Mouse (Mus musculus) frontal cortex, postnatal 14 days (tissue): ENCODE measurements at regions not wholly inside any gene's neighbourhood (a gene's known extent, or its start where the extent isn't known, plus 50 kb on each side); places are given as distances from the start of the nearest gene placed in this dataset.

Source experiments
- DNase-seq, 2 experiments: peaks; one replicate each; pipeline ENCODE4 v3.0.0; 2022; ENCODE audit warnings: low spot score in 2 of 2

DNA sequence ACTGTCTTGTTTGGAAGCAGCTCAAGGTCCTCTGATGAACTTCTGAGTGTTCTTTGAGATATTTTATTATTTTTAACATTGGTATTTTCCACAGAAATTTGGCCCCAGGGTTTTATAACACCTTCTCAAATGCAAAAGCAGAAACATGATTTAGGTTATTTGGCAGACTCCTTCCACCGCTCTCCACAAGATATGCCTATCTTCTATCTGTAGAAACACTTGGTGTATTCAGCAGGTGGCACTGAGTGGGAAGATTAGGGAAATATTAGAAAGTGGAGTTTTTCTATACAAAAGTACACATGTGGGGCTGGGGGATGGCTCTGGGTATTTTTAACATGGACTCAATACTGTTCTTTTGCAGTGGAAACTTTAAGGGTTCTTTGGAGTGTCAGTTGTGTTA lies 475.3 kb downstream of the Dach1 start:
- no peak for DNase-seq

DNA sequence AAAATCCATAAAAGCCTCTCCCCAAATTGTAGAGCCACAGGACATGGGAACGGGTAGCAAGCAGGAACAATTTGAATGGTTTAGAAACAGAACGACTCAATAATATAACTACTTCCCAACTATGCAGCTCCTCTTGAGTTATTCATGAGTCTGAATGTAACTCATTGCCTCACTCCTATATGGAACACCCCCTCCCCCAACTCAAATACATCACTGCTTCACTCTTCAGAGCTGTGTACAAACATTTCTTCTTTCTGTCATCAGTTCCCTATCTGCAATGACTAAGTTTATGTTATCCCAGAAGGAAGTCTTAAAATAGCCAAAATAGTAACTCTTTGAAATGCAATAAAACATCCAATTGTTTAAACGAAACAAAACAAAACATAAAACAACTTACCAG lies 484.9 kb downstream of the Dach1 start:
- no peak for DNase-seq

- DNase-seq = no peak
Measured at GRCm38 (mm10) chr14:97667806-97668205, 501.8 kb downstream of the Dach1 start.

GRCm38 (mm10) chr14:97638187-97638792 lies 531.3 kb downstream of the Dach1 start:
- DNase-seq = no peak

DNA sequence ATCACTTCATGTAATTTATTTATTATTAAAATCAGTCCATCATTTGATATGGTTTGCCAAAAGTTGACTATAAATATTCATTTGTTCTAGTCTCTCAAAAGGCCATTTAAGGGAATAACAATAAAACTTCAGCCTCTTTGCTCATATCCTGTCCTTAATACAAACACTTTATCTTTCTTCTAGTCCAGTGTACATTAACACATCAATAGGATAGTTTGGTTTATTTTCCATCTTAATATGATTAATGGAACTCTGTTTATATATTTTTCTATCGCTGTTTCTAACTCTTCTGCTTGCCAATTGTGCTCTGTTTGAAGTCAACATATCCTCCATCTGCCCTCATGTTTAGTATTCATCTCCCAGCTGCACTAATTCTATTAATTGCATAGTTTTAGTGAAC lies 558.1 kb downstream of the Dach1 start:
- no peak for DNase-seq

- DNase-seq = no peak
Measured at GRCm38 (mm10) chr14:97596694-97597093, 572.9 kb downstream of the Dach1 start.

DNA sequence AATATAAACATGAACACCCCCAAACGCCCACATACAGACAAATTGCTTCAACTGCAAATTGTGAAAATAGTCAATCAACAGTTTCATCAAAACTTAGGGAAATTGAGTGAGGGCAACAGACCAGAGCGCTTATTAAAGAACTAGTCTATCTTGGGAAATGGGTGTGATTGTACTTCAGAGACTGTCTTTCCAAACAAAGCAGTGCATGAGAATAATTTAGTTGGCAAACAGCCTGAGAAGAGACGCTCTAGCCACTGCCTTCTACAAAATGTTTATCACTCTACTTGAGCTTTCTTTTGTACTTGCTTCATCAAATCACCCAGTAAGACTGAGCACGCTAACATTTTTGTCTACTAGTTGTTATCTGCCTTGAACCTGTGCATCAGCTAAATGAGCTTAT lies 581.0 kb downstream of the Dach1 start:
- DNase-seq = no peak

DNA sequence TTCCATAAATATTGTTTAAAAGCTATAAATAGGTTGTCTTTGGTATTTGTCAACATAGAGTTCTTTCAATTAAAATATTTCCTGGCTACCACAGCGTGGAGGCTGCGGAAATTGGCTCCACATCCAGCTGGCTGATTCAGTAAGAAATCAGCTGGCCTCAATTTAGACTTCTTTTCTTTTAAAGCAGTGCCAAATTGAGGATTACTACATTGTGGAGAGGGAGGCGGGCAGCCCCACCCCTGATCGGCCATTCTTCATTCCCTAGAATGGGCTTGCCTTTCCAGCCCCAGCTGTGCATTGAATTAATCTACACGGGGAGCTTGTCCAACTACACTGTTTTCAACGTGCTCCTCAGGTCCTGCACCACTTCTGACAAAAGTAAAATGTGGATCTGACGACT lies 581.4 kb downstream of the Dach1 start:
- DNase-seq = peak; percentile 30

- DNase-seq = no peak
Measured at GRCm38 (mm10) chr14:97586962-97587361, 582.6 kb downstream of the Dach1 start.

GRCm38 (mm10) chr14:97570274-97570673 lies 599.3 kb downstream of the Dach1 start:
- no peak for DNase-seq

DNA sequence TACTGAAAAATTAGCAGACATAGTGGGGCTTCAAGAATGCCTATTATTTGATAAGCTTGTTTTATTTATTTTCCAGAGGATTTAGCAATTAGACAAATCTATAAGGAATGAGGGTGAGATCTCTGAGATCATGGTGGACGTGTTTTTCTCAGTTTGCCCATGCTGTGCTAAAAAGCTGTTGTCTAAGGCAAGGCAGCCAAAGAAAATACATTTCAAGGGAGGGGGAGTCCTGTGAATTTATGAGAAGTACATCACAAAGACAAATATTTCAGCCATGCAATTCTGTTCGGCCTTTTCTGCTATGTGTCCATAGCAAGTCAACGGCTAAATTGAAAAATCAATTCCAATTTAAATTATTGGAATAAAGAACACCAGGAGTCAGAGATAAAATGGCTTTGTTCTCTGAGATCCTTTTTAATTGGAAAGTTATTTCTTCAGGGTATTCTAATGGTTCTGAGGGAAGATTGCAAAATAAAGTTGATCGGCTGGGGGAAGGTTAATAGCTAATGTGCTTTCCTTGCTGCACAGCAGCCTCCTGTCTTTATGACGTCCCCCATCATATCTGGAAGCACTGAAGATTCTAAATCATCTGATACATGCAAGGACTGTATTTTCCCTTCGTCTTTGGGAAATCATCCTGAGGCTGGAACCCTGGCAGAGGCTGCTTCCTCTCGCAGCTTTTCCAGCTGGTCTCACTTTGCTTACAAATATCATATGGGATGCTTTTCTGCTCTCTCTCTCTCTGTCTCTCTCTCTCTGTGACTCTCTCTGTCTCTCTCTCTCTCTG lies 609.3 kb downstream of the Dach1 start:
- no peak for DNase-seq

DNA sequence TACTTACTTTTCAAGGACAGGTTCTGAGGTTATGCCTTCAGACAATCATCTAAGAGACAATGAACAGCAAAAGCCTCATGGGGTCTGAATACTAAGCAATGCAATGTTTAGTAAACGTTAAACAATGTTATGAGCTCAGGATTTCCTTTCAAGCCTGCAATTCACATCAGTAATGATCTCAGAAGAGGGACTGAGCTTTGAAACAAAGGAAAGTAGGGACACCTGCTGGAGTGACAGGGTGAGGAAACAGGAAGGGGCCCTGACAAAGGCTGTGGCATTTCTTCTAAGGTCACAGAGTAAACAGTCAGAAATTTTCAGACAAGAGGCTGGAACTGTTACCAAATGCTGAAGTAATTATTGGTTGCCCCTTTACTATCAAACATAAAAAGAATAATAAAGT lies 610.0 kb downstream of the Dach1 start:
- DNase-seq = no peak

DNA sequence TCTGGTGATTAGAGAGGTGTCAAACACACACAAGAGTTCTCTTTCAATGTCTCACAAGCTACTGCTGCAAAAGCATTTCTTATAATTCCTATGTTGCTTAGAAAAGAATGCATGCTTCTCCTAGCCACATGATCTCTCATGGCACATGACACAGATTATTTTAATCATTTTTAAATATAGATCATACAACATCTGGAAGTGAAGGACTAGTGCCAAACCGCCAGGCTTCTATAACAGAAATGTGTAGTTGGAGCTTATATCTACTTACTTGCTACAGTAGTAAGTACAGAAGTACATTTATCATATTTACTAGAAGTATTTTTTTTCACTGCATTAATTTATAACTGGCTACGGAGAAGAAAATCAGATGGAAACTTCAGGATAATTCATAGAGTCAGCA lies 611.3 kb downstream of the Dach1 start:
- no peak for DNase-seq

- DNase-seq = no peak
Measured at GRCm38 (mm10) chr14:97557888-97558287, 611.7 kb downstream of the Dach1 start.

GRCm38 (mm10) chr14:97546276-97546675 lies 623.3 kb downstream of the Dach1 start:
- no peak for DNase-seq

DNA sequence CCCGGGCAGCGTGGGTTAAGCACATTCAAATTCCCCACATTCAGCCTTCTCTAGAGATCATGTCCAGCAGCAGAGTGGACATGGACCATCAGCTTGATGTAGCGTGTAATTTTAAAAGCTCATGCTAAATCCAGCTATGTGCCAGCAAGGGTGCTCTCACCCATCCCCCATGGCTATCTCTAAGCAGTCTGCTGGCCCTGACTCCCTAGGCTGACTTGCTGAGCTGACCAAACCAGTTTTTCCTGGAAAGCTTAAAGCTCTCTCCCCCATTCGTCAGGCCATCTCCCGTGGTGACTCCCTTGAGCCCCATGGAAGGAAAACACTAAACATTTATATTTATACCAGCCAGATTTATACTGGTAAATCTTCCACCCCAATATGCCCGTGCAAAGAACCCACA lies 625.3 kb downstream of the Dach1 start:
- DNase-seq = no peak

GRCm38 (mm10) chr14:97537012-97537411 lies 632.6 kb downstream of the Dach1 start:
- no peak for DNase-seq

DNA sequence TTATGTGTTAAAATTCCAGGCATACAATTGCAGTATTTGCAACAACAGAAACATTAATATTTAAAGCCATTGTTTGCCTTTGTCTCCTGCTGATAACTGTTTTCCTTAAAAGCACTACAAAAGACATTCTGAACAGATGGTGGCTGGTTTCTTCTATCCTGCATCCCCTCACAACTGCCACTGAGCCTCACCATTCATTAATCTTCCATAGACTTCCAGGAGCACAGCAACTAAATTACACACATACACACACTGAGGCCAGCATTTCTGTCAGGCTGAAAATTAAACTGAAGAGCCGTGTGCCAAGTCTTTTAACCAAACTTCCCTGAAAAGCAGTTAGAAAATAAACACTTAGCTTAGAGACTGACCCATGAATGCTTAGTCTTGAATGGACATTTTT lies 658.2 kb downstream of the Dach1 start:
- DNase-seq = no peak

DNA sequence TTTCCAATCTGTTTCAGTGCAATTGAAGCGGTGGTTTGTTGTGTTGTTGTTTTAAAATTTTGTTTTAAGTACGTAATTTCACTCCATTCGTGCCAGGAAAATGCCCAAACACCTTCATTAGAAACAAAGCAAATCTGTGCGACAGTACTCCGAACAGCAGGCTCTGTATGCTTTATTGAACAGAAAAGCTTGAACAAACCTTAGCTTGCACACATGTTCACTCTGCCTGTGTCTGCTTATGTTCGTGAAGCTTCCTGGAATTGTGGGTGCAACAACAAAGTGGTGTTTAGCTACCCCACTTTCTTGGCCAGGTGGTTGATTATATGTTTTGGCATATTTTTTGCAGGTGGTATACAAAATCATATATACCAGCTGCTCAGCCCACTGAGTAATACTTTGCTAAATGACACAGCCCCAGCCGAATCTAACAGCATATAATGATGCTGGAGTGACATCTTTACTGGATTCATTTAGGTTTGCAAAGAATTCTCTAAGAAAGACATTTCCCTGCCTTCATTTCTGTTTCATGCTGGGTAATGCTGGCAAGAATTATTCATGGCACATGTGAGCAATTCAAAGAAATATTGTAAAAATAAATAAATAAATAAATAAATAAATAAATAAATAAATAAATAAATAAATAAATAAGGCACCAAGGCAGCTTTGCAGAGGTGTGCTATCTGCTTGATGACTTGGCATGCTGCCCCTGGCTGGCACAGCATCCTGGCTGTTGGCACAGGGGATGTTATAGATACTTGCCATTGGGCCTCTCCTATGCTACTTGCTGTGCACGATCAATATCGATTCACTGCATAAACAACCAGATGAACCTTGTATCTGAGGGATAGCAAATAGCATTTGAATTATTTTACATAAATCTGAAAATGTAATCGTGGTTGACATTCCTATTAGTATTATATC lies 679.9 kb downstream of the Dach1 start:
- DNase-seq = no peak

DNA sequence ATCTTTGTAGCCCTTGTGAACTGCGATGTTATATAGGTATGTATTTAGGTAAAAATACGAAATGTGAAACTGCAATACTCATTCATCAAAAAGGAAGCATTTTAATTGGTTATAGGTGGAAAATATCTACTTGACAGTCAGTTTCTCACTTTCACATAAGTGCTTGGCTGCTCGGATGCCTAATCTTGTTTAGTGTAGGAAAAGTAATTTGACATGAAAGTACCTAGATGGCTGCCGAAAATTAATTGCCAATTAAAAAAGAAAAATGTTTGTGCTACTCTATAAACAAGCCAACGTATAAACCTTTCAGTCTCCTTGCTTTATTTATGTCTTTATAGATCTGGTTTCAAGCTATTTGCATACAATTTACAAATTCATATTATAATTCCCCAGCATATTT lies 691.3 kb downstream of the Dach1 start:
- DNase-seq = no peak

DNA sequence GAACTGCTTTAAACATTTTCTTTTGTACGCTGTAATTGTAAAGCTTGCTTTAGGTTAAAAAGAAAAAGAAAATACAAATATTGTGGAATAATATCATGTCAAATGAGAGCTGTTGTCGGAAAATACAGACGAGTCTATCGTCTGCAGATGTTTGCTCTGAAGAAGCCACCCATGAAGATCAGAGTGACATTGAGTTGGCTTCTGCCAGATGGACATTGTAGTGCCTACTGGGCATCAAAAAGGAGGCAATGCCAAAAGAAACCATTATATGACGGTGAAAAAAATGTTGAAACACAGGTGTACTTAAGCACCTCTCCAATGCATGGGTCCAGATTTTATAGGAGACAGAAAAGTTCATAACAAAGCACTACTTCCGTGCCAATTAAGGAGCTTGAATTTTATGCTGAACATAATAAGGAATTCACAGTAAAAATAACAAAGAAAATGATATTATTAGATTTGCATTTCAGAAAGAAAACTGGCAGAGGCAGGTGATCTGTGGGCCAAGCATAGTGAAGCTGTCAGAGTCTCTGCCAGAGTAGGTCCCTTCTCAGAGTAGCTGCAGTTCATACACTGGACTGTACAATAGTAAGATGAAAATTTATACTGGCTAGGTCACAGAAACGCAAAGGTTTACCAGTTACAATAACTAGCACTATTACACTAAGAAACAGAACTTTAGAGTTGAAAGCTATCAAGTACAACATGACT lies 718.9 kb downstream of the Dach1 start:
- no peak for DNase-seq

GRCm38 (mm10) chr14:97448617-97449016 lies 720.9 kb downstream of the Dach1 start:
- no peak for DNase-seq
